Mouse (Mus musculus) limb, embryonic 14.5 days (tissue): ENCODE results near the gene Afg3l1. TPM values are rescaled to one million over a fixed set of nuclear protein-coding genes. Genes with fewer than 3 reads are reported as not detected.
"Not testable (repeated sequence)": the region's sequence is repeated elsewhere in the genome, so short reads cannot be mapped to it uniquely, and the experiment has no call there.

Experiments
- ATAC-seq: fragments of 200-750 bp; cut with Nextera tagmentation; 2 replicates; pipeline ENCODE4 v1.8.0; 2017; ENCODE audit warnings: low read depth, moderate number of reproducible peaks, moderate TSS enrichment; ENCODE audit not compliant: low FRiP score
- DNase-seq: peaks from one replicate; pipeline ENCODE4 v3.0.0-alpha.2; 2015; ENCODE audit warnings: low spot score
- H3K27ac ChIP-seq: fragments of 300-500 bp; sonication (generic); replicated peaks from 2 replicates; pipeline ENCODE4 v1.5.1; 2014; ENCODE audit warnings: low read depth, mild to moderate bottlenecking, low read length, moderate library complexity, mixed read lengths
- H3K27me3 ChIP-seq: fragments of 300-500 bp; sonication (generic); 2 replicates; pipeline ENCODE4 v1.6.1; 2014; ENCODE audit warnings: low read length, mixed read lengths; ENCODE audit not compliant: control insufficient read depth, insufficient read depth
- H3K36me3 ChIP-seq: fragments of 300-500 bp; sonication (generic); 2 replicates; pipeline ENCODE4 v1.6.1; 2014; ENCODE audit warnings: mild to moderate bottlenecking, low read length, moderate library complexity, mixed read lengths; ENCODE audit not compliant: control insufficient read depth, insufficient read depth
- H3K4me1 ChIP-seq: fragments of 300-500 bp; sonication (generic); 2 replicates; pipeline ENCODE4 v1.6.1; 2014; ENCODE audit warnings: antibody characterized with exemption, low read length, mixed read lengths; ENCODE audit not compliant: control insufficient read depth, insufficient read depth
- H3K4me2 ChIP-seq: fragments of 300-500 bp; sonication (generic); replicated peaks from 2 replicates; pipeline ENCODE4 v1.6.1; 2014; ENCODE audit warnings: low read depth, mild to moderate bottlenecking, low read length, moderate library complexity; ENCODE audit not compliant: severe bottlenecking
- H3K4me3 ChIP-seq: fragments of 300-500 bp; sonication (generic); replicated peaks from 2 replicates; pipeline ENCODE4 v1.5.1; 2014; ENCODE audit warnings: low read length
- H3K9ac ChIP-seq: fragments of 300-500 bp; sonication (generic); 2 replicates; pipeline ENCODE4 v1.6.1; 2014; ENCODE audit warnings: mild to moderate bottlenecking, low read depth, low read length, moderate library complexity; ENCODE audit not compliant: severe bottlenecking
- H3K9me3 ChIP-seq: fragments of 300-500 bp; sonication (generic); 2 replicates; pipeline ENCODE4 v1.6.1; 2016; ENCODE audit warnings: low read length; ENCODE audit not compliant: control insufficient read depth
- POLR2A ChIP-seq: fragments of 200-500 bp; IDR thresholded peaks from 2 replicates; pipeline ENCODE4 v1.8.0; 2012; ENCODE audit warnings: inconsistent platforms, mild to moderate bottlenecking, moderate library complexity, borderline replicate concordance; ENCODE audit not compliant: insufficient read depth, insufficient read length; ENCODE audit errors: extremely low read depth
- WGBS: fragments of 180-500 bp; shearing (Covaris S2); extraction: QIAGEN DNeasy Blood & Tissue Kit; methylation state at CpG from one replicate; pipeline ENCODE4 v1.1.7; 2014; 5-methylcytosine and 5-hydroxymethylcytosine counted together
- polyA plus RNA-seq, 2 experiments: library from polyadenylated mRNA; depleted of rRNA in 1 of 2; stranded (reverse) in 1 of 2; unstranded in 1 of 2; fragments of >200 nt; fragmentation: Nextera tagmentation in 1 of 2; extraction: Ambion mirVana in 1 of 2; gene quantifications; 2 replicates each; pipeline versions ENCODE4 v1.2.1 to v1.2.3; 2012 to 2014

Gene Afg3l1
- polyA plus RNA-seq, 2 experiments: 30.8 to 31.1 TPM

GRCm38 (mm10) chr8:123463651-123464050, 14.1 kb upstream of the Afg3l1 start:
- DNase-seq: no peak
- no peak for TF ChIP-seq POLR2A
- H3K27me3 ChIP-seq: no peaks in the 10 kb centered on the region
- H3K4me3 ChIP-seq: no peak overlapping the region
- WGBS: 86% methylated on average over 4 of the region's 4 CpGs
- H3K4me1 ChIP-seq: no peaks in the 10 kb centered on the region
- H3K9me3 ChIP-seq: no peaks in the 10 kb centered on the region
- ATAC-seq: no peak
- peaks cover 46% of the 10 kb centered on the region for H3K36me3 ChIP-seq
- no peak overlapping the region for H3K27ac ChIP-seq
- H3K9ac ChIP-seq: no peak overlapping the region
- H3K4me2 ChIP-seq: no peak overlapping the region

DNA sequence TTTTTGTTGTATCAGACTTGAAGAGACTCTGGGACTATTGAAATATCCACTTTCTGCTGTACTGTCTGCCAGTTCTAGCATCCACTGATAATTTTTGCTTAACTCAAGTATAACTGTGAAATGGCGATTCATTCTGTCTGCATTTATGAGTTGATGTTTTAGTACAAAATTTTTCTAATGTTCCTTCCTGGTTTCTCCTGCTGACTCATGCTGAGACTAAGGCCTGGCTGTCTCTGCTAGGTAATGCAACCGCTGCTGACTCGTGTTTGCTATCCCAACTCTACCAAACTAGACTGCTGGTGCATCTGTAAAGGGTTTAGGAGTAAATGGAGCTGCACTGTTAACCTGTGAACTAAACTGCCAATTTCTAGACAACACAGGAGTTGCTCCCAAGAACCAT, 10.2 kb upstream of the Afg3l1 start:
- Histone ChIP-seq H3K4me2 (no peak overlapping the region), H3K4me1 (no peaks in the 10 kb centered on the region), H3K9ac (no peak overlapping the region), H3K36me3 (peaks cover 14% of the 10 kb centered on the region), H3K9me3 (no peaks in the 10 kb centered on the region), H3K27me3 (no peaks in the 10 kb centered on the region), H3K27ac (no peak overlapping the region), H3K4me3 (no peak overlapping the region)
- DNase-seq (no peak), ATAC-seq (no peak)
- TF ChIP-seq POLR2A: no peak
- WGBS: 73% methylated on average over 3 of the region's 3 CpGs

GRCm38 (mm10) chr8:123472991-123473390, 4.7 kb upstream of the Afg3l1 start:
- H3K4me2 ChIP-seq, H3K4me1 ChIP-seq, H3K9me3 ChIP-seq, H3K9ac ChIP-seq, DNase-seq, H3K27ac ChIP-seq, ATAC-seq, H3K4me3 ChIP-seq, H3K36me3 ChIP-seq, H3K27me3 ChIP-seq: not testable (repeated sequence)
- 71% methylated on average over 6 of the region's 6 CpGs for WGBS

DNA sequence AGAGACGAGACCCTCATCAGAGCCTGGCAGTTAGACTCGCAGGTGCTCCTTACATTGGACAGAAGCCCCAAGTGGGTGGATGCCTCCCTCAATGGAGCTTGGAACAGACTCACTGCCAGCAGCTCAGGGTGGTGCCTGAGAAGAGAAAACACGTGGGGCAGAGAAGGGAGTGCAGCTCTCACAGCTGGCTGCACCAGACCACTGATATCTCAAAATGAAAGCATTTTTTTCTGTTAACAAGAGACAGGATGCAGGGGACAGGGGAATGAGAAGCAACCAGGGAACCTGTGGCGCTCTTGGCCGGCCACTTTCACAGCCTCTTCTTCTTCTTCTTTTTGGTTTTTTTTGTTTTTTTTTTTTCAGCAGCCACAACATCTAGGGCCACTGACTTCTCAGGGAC, 3.2 kb upstream of the Afg3l1 start:
- not testable (repeated sequence) for H3K4me3 ChIP-seq, DNase-seq, H3K9me3 ChIP-seq, H3K27ac ChIP-seq, H3K36me3 ChIP-seq, H3K4me2 ChIP-seq, H3K9ac ChIP-seq, H3K27me3 ChIP-seq, ATAC-seq
- 61% methylated on average over 5 of the region's 5 CpGs for WGBS
- H3K4me1 ChIP-seq: peaks cover 10% of the 10 kb centered on the region

- no peak overlapping the region; the same call in 1 of the 2 replicates for H3K27ac ChIP-seq
- H3K9ac ChIP-seq: peak overlapping the region; percentile 78
- H3K9me3 ChIP-seq: no peaks in the 10 kb centered on the region
- ATAC-seq: peak; percentile 45
- peaks cover 16% of the 10 kb centered on the region for H3K36me3 ChIP-seq
- H3K4me2 ChIP-seq: peak overlapping the region; percentile 81
- no peak for TF ChIP-seq POLR2A
- no peaks in the 10 kb centered on the region for H3K27me3 ChIP-seq
- H3K4me3 ChIP-seq: peak overlapping the region; percentile 90
- WGBS: 9% methylated on average over 34 of the region's 34 CpGs
- peaks cover 10% of the 10 kb centered on the region for H3K4me1 ChIP-seq
- DNase-seq: peak; percentile 6
Observed at GRCm38 (mm10) chr8:123476911-123477736, 579 bp upstream of the Afg3l1 start.
